Mouse (Mus musculus): Measurements from ENCODE around the gene 4931406P16Rik.
A peak's percentile ranks its signal among the peaks of the same experiment; 100 is the strongest.
"Not testable (repeated sequence)": the region's sequence is repeated elsewhere in the genome, so short reads cannot be mapped to it uniquely, and the experiment has no call there.

Gene 4931406P16Rik

DNA sequence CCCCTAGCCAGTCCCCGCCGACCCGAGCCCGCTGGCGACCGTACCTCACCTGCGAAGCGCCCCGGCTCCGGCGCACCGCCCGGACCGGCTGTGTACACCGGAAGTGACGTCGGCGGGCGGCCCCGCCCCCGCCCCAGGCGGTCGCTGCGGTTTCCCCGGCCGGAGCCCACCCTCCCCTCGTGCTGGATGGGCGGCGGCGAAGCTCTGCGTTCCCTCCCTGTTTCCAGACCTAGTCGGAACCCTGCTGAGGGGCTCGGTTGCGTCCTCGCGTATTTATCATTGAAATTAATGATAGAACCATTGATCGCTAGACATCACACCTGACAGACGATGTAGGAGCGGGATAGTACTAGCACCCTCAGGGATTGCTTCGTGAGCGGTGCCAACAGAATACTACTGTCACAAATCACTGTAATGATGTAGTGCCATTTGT, at the start of gene 4931406P16Rik:
4931406P16Rik (minus strand) TSS at position 109 of the 433 bp plus-strand sequence.
- DNase-seq (ENCODE audit: low read depth), result peak; percentile 48

GRCm38 (mm10) chr7:34355629-34356028, 42.3 kb upstream of the 4931406P16Rik start:
- DNase-seq (ENCODE audit: low read depth), result peak; percentile 31

- DNase-seq (ENCODE audit: low read depth), result no peak
Measured at GRCm38 (mm10) chr7:34351997-34352396, 38.6 kb upstream of the 4931406P16Rik start.

DNA sequence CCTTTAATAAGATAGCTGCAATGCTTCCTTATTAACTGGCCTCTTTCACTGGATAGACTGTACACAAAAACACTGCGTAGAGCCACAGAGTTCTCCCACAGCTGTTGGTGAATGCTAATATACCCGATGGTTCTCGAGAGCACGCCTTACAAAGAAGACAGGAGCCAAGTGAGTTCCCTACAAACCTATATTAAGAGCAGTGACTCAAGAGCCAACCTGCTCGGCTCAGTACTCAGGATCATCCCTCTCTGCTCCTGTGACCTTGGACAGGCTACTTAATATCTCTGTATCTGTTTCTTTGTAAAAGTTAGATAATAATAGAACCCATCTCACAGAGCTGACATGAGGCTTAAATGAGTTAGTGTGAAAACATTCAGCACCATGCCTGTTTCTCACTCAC, 36.8 kb upstream of the 4931406P16Rik start:
- no peak for DNase-seq (ENCODE audit: low read depth)

GRCm38 (mm10) chr7:34348011-34348410, 34.7 kb upstream of the 4931406P16Rik start:
- DNase-seq (ENCODE audit: low read depth), result no peak

- DNase-seq (ENCODE audit: low read depth), result no peak
Measured at GRCm38 (mm10) chr7:34347041-34347440, 33.7 kb upstream of the 4931406P16Rik start.

DNA sequence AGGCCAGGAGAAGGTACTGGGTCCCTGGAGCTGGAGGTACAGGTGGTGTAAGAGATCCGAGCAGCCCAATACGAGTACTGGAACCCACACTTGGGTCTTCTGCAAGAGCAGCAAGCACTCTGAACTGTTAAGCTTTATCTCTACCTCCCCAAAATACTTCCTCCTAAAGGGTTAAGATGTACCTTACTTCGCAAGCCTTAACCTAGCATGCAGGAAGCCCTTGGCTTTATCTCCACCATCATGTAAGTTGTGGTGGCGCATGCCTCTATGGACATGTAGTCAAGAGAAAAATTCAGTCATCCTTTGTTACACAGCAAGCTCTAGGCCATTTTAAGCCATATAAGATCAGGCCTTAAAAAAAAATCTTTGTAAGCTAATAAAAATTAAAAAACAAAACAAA, 33.2 kb upstream of the 4931406P16Rik start:
- DNase-seq (ENCODE audit: low read depth), result no peak

GRCm38 (mm10) chr7:34342040-34342793, 28.9 kb upstream of the 4931406P16Rik start:
- DNase-seq (ENCODE audit: low read depth), result no peak

GRCm38 (mm10) chr7:34340841-34341240, 27.5 kb upstream of the 4931406P16Rik start:
- DNase-seq (ENCODE audit: low read depth), result no peak

- DNase-seq (ENCODE audit: low read depth), result no peak
Measured at GRCm38 (mm10) chr7:34339164-34339489, 25.8 kb upstream of the 4931406P16Rik start.

GRCm38 (mm10) chr7:34338445-34339163, 25.3 kb upstream of the 4931406P16Rik start:
- no peak for DNase-seq (ENCODE audit: low read depth)

GRCm38 (mm10) chr7:34337268-34337667, 23.9 kb upstream of the 4931406P16Rik start:
- no peak for DNase-seq (ENCODE audit: low read depth)

DNA sequence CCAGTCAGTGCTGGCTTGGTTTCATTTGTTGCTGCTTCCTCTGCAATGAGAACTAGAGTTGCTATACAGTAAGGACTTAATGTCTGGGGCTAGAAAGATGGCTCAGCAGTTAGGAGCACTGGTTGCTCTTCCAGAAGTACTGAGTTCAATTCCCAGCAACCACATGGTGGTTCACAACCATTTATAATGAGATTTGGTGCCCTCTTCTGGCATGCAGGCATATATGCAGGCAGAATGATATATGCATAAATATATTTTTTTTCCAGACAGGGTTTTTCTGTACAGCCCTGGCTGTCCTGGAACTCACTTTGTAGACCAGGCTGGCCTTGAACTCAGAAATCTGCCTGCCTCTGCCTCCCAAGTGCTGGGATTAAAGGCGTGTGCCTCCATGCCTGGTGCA, 23.2 kb upstream of the 4931406P16Rik start:
- DNase-seq (ENCODE audit: low read depth), result not testable (repeated sequence)

DNA sequence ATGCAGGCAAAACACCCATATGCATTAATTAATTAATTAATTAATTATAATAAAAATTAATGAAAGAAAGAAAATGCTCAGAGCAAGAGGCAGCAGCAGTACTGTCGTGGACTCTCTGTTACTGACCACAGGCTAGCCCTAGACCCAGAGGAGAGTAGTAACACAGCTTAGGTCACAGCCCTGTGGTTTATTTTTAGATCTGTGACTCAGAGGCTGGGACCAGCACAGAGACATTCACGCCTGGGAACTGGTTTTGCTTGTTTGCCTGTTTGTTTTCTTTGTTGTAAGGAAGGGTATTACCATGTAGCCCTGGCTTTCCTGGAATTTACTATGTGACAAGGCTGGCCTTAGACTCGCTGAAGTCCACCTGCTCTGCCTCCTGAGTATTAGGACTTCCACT, 14.1 kb upstream of the 4931406P16Rik start:
- DNase-seq (ENCODE audit: low read depth), result no peak

DNA sequence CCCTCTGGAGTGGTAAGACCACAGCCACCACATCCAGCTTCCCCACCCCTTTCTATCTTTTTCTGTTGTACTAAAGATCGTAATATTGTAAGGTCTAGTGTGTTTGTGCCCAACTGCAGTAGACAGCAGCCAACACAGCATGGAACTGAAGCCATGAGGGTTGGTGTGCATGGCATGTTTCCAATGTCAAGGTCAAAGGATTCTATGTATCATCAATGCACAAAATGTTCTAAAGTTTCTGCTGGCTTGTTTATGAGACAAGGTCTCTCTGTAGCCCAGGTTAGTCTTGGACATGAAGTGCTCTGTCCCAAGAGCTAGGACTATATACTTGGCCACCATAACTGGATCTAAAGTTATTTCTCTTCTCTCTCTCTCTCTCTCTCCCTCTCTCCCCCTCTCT, 11.5 kb upstream of the 4931406P16Rik start:
- DNase-seq (ENCODE audit: low read depth), result no peak

- DNase-seq (ENCODE audit: low read depth), result no peak
Measured at GRCm38 (mm10) chr7:34324005-34324404, 10.7 kb upstream of the 4931406P16Rik start.

- no peak for DNase-seq (ENCODE audit: low read depth)
Measured at GRCm38 (mm10) chr7:34323351-34323750, 10.0 kb upstream of the 4931406P16Rik start.

DNA sequence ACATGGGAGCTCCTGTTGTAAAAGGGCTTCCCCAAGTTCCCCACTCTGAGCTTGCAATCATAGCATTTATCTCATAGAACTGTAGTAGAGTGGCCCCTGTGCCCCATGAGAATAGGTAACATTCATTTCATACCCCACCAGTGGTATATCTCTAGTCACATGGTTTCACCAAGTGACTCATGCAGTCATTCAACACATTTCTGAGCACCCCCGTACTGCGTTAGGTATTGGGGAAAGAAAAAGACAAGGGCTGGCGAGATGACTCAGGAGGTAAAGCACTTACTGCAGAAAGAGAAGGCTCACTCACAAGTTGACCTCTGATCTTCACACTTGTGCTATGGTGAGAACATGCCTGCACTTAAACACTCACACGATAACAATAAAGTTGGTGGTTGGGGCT, 8.6 kb upstream of the 4931406P16Rik start:
- DNase-seq (ENCODE audit: low read depth), result no peak

GRCm38 (mm10) chr7:34321119-34321518, 7.8 kb upstream of the 4931406P16Rik start:
- no peak for DNase-seq (ENCODE audit: low read depth)

- no peak for DNase-seq (ENCODE audit: low read depth)
Measured at GRCm38 (mm10) chr7:34319957-34320356, 6.6 kb upstream of the 4931406P16Rik start.

DNA sequence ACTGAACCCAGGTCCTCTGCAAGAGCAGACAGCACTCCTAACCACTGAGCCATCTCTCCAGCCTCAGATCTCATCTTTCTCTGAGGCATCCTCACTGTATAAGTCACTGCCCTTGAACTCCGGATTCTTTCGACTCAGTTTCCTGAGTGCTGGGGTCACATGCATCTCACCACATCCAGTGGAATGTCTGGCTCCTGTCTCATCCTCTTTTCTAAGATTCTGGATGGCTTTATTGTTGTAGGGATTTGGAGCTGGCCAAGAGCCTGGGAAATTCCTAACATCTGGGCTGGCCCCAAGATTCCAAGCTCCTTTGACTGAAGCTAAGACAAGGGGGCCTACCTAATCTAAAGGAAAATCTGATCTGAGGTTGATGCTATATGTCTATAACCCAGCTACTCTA, 5.8 kb upstream of the 4931406P16Rik start:
- no peak for DNase-seq (ENCODE audit: low read depth)

DNA sequence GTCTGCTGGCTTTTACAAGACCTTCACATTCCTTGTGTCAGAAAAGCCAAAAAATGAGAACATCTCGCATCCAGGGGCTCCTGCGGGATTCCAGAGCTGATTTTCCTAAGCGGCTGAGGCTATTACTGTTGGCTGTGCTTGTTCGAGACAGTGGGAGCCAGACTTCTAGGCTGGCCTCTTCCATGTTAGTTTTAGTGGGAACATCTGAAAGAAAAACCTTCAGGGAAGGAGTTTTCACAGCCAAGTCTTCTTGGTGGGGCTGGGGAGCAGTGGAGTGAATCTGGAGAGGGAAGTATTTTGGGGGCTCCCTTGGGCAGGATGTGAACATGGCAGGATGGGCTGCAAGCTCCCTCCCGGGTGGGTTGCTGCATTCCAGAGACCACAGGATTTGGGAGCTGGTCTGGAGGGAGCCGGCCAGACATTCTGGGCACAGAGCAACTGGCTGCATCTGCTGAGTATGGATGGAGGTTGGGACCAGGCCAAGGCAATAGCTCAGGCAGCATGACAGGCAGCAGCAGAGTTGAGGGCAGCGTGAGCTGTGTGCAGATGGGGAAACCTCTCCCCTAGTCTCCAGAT, 4.6 kb upstream of the 4931406P16Rik start:
- DNase-seq (ENCODE audit: low read depth), result no peak

DNA sequence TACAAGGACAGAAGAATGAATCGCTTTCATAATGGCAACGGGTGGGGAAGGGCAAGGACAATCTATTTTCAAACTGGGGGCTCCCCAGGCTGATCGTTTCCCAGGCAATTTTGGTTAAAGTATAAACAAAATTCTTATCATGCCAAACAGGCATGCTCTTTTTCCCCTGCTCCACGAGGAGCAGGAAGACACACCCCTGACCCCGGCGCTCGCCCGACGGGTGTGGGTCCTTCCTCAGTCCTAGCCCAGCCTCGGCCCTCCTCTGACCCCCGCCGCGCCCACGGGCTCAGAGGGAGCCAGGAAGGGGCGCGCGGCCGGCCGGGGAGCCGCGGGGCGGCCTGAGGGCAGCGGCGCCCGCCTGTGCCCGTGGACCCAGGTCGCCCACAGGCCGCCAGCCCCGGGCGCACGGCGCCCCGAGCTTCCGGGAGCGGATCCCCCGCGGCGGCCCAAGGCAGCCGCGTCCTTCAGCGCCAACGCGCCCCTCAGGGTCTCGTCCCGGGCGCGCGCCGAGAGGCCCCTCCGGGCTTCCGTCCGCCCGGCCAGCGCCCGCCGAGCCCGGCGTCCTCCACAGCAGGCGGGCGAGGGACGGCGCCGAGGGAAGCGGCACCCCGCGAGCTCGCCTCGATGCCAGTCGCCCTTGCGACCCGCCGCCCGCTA, 437 bp downstream of the 4931406P16Rik start:
- peak; percentile 66 for DNase-seq (ENCODE audit: low read depth)
